Mouse (Mus musculus) testis, postnatal 10 days (tissue): ENCODE data around the gene Samd14.

Experiments
- DNase-seq: peaks from one replicate; pipeline ENCODE4 v3.0.0; 2021; ENCODE audit warnings: low spot score

The Samd14 gene

DNA sequence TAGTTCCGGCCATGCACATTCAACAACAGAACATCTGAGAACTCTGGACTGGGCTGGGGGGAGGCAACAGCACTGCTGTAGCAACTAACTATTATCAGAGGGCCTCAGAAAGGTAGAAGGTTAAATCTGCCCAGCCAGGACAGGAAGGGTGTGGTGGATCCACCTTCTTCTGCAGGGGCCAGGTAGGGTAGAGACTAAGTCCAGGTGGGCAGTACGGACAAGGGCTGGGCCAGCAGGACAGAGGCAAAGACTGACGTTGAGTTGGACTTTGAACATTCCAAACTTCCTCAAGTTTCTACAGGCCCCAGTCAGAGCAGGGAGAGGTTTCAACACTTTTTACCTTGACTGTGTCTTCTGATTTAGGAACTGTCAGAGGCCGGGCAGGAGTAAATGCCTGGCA, 65.0 kb downstream of the Samd14 start:
- DNase-seq = no peak

DNA sequence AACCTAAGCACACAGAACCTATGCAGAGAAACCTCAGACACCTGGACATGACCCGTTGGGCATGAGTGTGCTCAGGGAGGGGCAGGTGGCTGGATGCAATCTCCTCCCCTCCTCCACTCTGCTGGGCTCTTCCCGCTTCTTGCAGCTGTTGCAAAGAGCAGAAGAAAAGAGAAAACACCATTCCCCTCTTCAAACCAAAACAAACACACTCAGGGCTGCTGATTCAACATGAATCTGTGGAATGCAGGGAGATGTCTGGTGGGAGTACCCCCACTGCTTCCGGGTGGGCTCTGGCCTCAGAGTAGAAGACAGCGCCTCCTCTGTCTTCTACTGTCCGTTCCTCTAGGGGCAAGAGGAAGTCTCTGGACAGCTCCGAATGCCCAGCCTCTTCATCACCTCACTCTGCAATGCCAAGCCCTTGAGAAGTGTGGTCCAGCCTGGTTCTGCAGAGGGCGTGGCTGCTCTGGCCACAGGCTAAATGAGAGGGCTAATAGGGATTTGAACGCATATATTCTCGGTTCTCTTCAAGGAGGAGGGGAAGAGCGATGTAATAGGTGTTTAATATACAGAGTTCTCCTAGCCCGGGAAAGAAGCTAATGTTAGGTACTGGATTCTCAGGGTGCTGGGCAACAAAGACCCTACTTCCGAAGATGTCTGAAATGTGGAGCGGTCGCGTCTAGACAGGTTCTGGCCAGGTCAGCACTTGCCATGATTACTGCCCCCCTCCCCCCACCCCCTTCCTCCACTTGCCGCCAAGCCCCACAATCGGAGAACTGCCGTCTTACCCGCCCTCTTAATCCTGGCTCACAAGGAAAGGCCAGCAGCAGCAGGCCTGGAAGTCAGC, 65.7 kb downstream of the Samd14 start:
- DNase-seq = no peak
